Mouse (Mus musculus): ENCODE results near the gene Vmn1r142. TPM values are rescaled to one million over a fixed set of nuclear protein-coding genes. Genes with fewer than 3 reads are reported as not detected.
"Not testable (repeated sequence)": the region's sequence is repeated elsewhere in the genome, so short reads cannot be mapped to it uniquely, and the experiment has no call there.

Vmn1r142 gene
- polyA plus RNA-seq (2014; fragmentation: Nextera tagmentation; extraction: Ambion mirVana) = not detected in 2 replicates

- H3K4me1 ChIP-seq (ENCODE audit: control insufficient read depth, insufficient read depth, low read length); H3K27me3 ChIP-seq (replicated peaks; ENCODE audit: control insufficient read depth, insufficient read depth, low read length); H3K36me3 ChIP-seq (ENCODE audit: control insufficient read depth, insufficient read depth, low read length); H3K27ac ChIP-seq (ENCODE audit: low read depth, low read length); H3K9me3 ChIP-seq (replicated peaks; ENCODE audit: control insufficient read depth, low read length); H3K4me2 ChIP-seq (ENCODE audit: low read length); H3K4me3 ChIP-seq (ENCODE audit: low read depth, low read length); DNase-seq (ENCODE audit: low spot score); ATAC-seq; H3K9ac ChIP-seq (ENCODE audit: low read length): not testable (repeated sequence)
- WGBS = no CpG with 5 or more reads among the region's 3 CpGs
Observed at GRCm38 (mm10) chr7:22163935-22164334, at the start of gene Vmn1r142. Gene Vmn1r142 (minus strand): TSS chr7:22164035.

- H3K27me3 ChIP-seq (replicated peaks; ENCODE audit: control insufficient read depth, insufficient read depth, low read length); H3K36me3 ChIP-seq (ENCODE audit: control insufficient read depth, insufficient read depth, low read length); H3K4me1 ChIP-seq (ENCODE audit: control insufficient read depth, insufficient read depth, low read length); DNase-seq (ENCODE audit: low spot score); H3K9me3 ChIP-seq (replicated peaks; ENCODE audit: control insufficient read depth, low read length); H3K9ac ChIP-seq (ENCODE audit: low read length); H3K27ac ChIP-seq (ENCODE audit: low read depth, low read length); H3K4me2 ChIP-seq (ENCODE audit: low read length); ATAC-seq; H3K4me3 ChIP-seq (ENCODE audit: low read depth, low read length): not testable (repeated sequence)
- no CpG with 5 or more reads among the region's 2 CpGs for WGBS
Observed at GRCm38 (mm10) chr7:22201164-22201563, 37.3 kb upstream of the Vmn1r142 start, which contains the start of gene Gm8653. Gene Gm8653 (minus strand): TSS chr7:22201264.

- ATAC-seq; H3K4me2 ChIP-seq (ENCODE audit: low read length); H3K27me3 ChIP-seq (replicated peaks; ENCODE audit: control insufficient read depth, insufficient read depth, low read length); H3K9ac ChIP-seq (ENCODE audit: low read length); H3K27ac ChIP-seq (ENCODE audit: low read depth, low read length); H3K36me3 ChIP-seq (ENCODE audit: control insufficient read depth, insufficient read depth, low read length); H3K9me3 ChIP-seq (replicated peaks; ENCODE audit: control insufficient read depth, low read length); H3K4me1 ChIP-seq (ENCODE audit: control insufficient read depth, insufficient read depth, low read length); DNase-seq (ENCODE audit: low spot score); H3K4me3 ChIP-seq (ENCODE audit: low read depth, low read length): not testable (repeated sequence)
- WGBS = no CpG with 5 or more reads among the region's 3 CpGs
Observed at GRCm38 (mm10) chr7:22189077-22189476, 25.2 kb upstream of the Vmn1r142 start, which contains the start of gene Vmn1r143. Gene Vmn1r143 (plus strand): TSS chr7:22189377.

GRCm38 (mm10) chr7:22134641-22135040, 29.2 kb downstream of the Vmn1r142 start, which contains the start of gene Gm10666:
Gene Gm10666 (minus strand): TSS chr7:22134741.
- WGBS = no CpG with 5 or more reads among the region's 5 CpGs

GRCm38 (mm10) chr7:22118145-22118544, 45.7 kb downstream of the Vmn1r142 start, which contains the start of gene Gm16451:
Gene Gm16451 (minus strand): TSS chr7:22118245.
- H3K4me1 ChIP-seq (ENCODE audit: control insufficient read depth, insufficient read depth, low read length); H3K27me3 ChIP-seq (replicated peaks; ENCODE audit: control insufficient read depth, insufficient read depth, low read length); DNase-seq (ENCODE audit: low spot score); H3K4me3 ChIP-seq (ENCODE audit: low read depth, low read length); H3K9me3 ChIP-seq (replicated peaks; ENCODE audit: control insufficient read depth, low read length); H3K4me2 ChIP-seq (ENCODE audit: low read length); H3K36me3 ChIP-seq (ENCODE audit: control insufficient read depth, insufficient read depth, low read length); H3K9ac ChIP-seq (ENCODE audit: low read length); H3K27ac ChIP-seq (ENCODE audit: low read depth, low read length); ATAC-seq: not testable (repeated sequence)
- no CpG with 5 or more reads among the region's 2 CpGs for WGBS

More at GRCm38 (mm10) chr7:22134641-22135040, 29.2 kb downstream of the Vmn1r142 start, which contains the start of gene Gm10666:
- H3K9me3 ChIP-seq (replicated peaks; ENCODE audit: control insufficient read depth, low read length); H3K36me3 ChIP-seq (ENCODE audit: control insufficient read depth, insufficient read depth, low read length); ATAC-seq; H3K27ac ChIP-seq (ENCODE audit: low read depth, low read length); H3K27me3 ChIP-seq (replicated peaks; ENCODE audit: control insufficient read depth, insufficient read depth, low read length); H3K4me1 ChIP-seq (ENCODE audit: control insufficient read depth, insufficient read depth, low read length); H3K4me3 ChIP-seq (ENCODE audit: low read depth, low read length); DNase-seq (ENCODE audit: low spot score); H3K4me2 ChIP-seq (ENCODE audit: low read length); H3K9ac ChIP-seq (ENCODE audit: low read length): not testable (repeated sequence)

Other genes starting within 250 kb of the Vmn1r142 start
- gene Gm5891, start 242.7 kb downstream of the Vmn1r142 start, polyA plus RNA-seq (2014; fragmentation: Nextera tagmentation; extraction: Ambion mirVana) = not detected in 2 replicates
- not detected in 2 replicates for gene Vmn1r137, start 169.4 kb downstream of the Vmn1r142 start, polyA plus RNA-seq (2014; fragmentation: Nextera tagmentation; extraction: Ambion mirVana)
- gene Vmn1r138, start 135.1 kb downstream of the Vmn1r142 start, polyA plus RNA-seq (2014; fragmentation: Nextera tagmentation; extraction: Ambion mirVana) = not detected in 2 replicates
- not detected in 2 replicates for gene Gm6176, start 107.7 kb downstream of the Vmn1r142 start, polyA plus RNA-seq (2014; fragmentation: Nextera tagmentation; extraction: Ambion mirVana)
- not detected in 2 replicates for gene Vmn1r139, start 95.0 kb downstream of the Vmn1r142 start, polyA plus RNA-seq (2014; fragmentation: Nextera tagmentation; extraction: Ambion mirVana)
- gene Gm16451, start 45.8 kb downstream of the Vmn1r142 start, polyA plus RNA-seq (2014; fragmentation: Nextera tagmentation; extraction: Ambion mirVana) = not detected in 2 replicates
- gene Gm10666, start 29.3 kb downstream of the Vmn1r142 start, polyA plus RNA-seq (2014; fragmentation: Nextera tagmentation; extraction: Ambion mirVana) = not detected in 2 replicates
- not detected in 2 replicates for gene Vmn1r143, start 25.3 kb upstream of the Vmn1r142 start, polyA plus RNA-seq (2014; fragmentation: Nextera tagmentation; extraction: Ambion mirVana)
- gene Gm8653, start 37.2 kb upstream of the Vmn1r142 start, polyA plus RNA-seq (2014; fragmentation: Nextera tagmentation; extraction: Ambion mirVana) = not detected in 2 replicates
- gene Gm8453, start 65.4 kb upstream of the Vmn1r142 start, polyA plus RNA-seq (2014; fragmentation: Nextera tagmentation; extraction: Ambion mirVana) = not detected in 2 replicates
- not detected in 2 replicates for gene Gm4187, start 165.7 kb upstream of the Vmn1r142 start, polyA plus RNA-seq (2014; fragmentation: Nextera tagmentation; extraction: Ambion mirVana)
- not detected in 2 replicates for gene Gm8660, start 207.0 kb upstream of the Vmn1r142 start, polyA plus RNA-seq (2014; fragmentation: Nextera tagmentation; extraction: Ambion mirVana)
- not detected in 2 replicates for gene Vmn1r148, start 249.5 kb upstream of the Vmn1r142 start, polyA plus RNA-seq (2014; fragmentation: Nextera tagmentation; extraction: Ambion mirVana)

Data from forebrain, embryonic 14.5 days (tissue).